Mouse (Mus musculus) kidney, postnatal 10 days (tissue): Measurements from ENCODE around the gene Nfasc.
A peak's percentile ranks its signal among the peaks of the same experiment; 100 is the strongest.

Experiments
- DNase-seq: peaks from one replicate; pipeline ENCODE4 v3.0.0; 2021; ENCODE audit warnings: mixed read lengths

The Nfasc gene

DNA sequence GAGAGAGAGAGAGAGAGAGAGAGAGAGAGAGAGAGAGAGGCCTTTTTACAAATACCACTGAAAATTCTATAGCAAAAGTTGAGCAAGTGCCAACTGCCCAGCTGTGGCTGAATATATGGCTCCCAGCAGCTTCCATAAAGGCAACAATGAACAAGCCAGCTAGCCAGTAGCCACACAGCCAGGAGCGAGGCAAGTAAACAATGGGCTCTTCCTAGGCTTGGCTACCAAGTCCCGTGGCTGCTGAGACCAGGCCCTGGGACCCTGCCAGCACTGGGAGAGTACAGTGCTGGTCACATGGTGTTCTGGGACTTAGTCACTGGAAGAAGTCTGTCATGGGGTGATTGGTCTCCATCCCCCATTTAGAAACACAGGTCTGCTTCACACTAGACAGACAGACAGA, 14.0 kb downstream of the Nfasc start:
- DNase-seq: no peak

GRCm38 (mm10) chr1:132722362-132722761, 19.2 kb downstream of the Nfasc start:
- no peak for DNase-seq

DNA sequence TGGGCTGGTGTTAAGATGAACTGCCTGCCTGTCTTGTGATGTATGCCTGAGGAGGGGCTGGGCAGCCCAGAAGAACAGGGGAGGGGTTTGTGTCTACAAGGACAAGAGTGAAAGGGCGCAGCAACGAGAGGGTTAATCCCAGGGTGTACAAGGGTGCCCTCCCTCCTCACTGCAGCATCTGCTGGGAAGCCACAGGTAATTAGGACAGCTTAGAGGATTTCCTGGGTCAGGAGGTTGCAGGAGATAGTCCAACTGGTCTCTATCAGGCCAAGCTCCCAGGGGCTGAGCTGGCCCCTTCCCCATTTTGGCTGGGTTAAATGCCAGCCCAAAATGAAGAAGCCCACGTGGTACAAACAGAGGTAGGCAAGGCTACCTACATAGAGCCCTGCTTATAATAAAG, 20.3 kb downstream of the Nfasc start:
- DNase-seq: no peak

- DNase-seq: no peak
These were observed 23.4 kb downstream of the Nfasc start for GRCm38 (mm10) chr1:132718225-132718624.

DNA sequence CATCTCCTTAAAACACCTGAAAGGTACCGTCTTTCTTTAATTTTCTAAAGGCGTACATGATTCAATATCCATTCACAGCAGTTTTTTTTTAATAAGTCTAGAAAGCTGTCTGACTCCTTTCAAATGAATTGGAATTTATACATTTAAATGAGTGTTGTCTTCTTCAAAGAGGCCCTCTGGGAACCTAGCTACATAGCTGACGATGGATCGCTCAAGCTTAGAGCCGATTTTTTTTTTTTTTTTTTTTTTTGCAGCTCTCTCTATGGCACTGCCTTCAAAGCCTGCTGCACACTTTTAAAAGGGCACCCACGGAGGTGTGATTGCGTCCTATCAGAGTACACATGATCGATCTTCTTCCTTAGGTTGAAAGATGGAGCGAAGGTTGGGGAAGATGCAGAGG, 26.6 kb downstream of the Nfasc start:
- no peak for DNase-seq

DNA sequence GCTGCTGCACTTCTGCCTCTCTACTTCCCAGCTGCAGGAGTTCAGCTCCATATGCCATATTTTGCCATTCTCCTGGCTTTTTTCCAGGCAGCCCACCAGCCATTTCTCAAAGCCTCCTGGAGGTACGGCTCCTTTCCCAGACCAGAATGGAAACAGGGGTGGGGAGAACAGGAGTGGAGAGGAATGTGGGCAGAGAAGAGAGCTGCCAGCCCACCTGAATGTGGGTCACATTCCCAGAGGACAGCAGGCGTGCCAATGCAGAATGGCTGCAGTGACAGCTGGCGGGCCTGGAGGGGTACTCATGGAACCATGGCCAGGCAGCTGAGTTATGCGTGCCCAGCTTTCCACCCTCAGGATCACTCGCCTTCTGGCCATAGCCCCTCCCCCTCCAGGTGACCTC, 32.2 kb downstream of the Nfasc start:
- DNase-seq: no peak

DNA sequence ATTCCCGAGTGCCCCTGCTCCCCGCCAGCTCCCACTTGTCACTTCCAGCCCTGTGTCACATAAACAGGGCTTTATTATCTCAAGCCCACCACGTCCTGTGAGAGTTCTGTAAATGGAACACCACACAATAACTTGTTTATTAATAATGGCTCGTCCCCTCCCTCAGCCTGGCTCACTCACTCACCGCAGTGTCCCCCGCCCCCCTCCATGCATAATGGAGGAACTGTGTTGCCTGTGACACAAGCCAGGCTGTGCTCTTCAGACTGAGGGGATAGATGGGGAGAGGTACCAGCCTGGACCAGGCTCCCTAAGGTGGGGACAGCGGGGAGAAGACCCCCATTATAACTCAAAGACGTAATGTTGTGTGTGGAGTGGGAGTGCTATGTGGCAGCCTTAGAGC, 34.3 kb downstream of the Nfasc start:
- DNase-seq: no peak

DNA sequence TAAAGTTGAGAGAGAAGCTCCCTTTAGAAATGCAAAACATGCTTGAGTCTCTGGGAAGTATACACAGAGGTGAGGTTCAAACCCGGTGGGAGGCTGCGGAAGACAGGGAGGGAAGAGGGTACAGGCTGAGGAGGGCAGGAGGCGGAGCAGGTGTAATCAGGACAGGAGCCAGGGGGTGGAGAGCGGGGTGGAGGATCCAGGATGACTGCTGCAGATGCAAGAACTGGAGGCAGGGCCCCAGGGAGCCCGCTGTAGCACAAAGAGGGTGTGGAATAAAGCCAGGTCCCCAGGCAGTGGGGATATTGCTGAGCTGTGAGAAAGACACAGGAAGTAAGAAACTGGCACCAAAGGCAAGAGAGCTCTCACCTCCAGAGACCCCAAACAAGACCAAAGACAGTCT, 38.1 kb downstream of the Nfasc start:
- DNase-seq: no peak

- DNase-seq: no peak
These were observed 44.7 kb downstream of the Nfasc start for GRCm38 (mm10) chr1:132696926-132697325.

DNA sequence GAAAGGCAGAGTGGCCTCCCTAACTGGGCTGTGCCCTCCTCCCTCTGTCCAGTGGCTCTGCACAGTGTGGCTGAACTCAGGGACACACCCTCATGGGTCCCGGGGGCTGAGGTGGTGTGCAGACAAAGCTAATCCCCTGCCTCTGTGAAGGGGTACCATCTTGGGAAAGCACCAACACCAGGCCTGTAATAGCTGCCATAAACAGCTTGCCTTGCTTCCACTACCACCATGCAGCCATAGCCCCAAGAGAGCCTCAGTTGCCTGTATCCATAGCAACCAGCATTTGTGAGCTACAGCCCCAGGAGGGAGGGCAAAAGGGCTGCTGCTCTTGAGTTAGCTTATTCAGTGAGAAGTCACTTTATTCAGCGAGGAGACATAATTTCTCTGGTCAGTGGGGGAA, 45.4 kb downstream of the Nfasc start:
- no peak for DNase-seq

DNA sequence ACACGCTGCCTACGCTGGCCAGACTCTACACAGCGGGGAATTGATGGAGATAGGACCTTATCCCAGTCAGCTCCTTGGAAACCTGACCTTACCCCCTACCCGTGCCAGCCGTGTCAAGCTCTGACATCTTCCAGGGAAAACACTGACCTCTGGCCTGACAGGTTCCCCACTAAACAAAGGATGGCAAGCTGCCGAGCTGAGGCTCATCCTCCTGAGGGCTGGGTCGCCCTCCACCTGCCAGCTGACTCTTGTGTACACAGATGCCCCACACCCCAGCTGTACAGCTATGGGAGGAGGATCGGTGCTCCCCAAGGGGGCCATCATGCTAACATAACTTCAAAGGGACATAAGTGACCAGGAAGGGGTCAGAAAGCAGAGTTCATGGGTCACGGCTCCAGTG, 47.6 kb downstream of the Nfasc start:
- DNase-seq: no peak

DNA sequence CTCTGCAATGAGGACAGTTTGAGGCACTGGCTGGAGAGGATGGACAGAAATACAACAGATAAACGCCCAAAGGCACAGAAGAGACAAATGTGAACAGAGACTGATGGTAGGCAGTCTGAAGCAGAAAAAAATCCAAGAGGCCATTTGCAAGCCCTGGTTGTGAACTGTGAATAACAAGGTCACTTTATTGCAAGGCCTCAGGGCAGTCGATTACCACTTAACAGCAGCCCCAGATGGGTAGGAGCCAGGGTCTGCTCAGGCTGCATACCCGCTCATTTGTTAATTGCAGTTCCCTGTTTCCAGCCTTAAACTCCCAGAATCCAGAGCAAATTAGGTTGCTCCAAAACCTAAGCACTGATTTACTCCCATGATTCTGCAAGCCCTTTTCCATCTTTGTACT, 52.4 kb downstream of the Nfasc start:
- no peak for DNase-seq

- no peak for DNase-seq
These were observed 62.7 kb downstream of the Nfasc start for GRCm38 (mm10) chr1:132678935-132679334.

DNA sequence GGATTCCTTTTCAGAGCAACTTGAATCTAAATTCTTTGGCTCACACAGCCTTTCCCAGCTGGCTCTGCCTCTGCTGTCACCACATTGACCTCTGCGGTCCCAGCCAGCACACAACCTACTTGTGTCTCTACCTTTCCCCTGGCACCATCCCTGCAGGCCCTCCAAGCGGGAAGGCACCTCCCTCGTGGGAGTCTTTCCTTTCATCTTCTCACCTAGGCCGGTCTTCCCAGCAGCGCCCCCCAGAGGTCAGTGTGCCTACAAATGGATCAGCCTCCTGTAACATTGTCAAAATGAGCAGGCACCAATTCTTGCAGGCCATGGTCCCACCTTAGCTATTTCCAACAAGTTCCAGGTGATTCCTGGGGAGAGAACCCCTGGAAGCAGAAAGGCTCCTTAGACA, 63.5 kb downstream of the Nfasc start:
- DNase-seq: peak; percentile 13

- DNase-seq: no peak
These were observed 68.9 kb downstream of the Nfasc start for GRCm38 (mm10) chr1:132672704-132673103.

- DNase-seq: peak; percentile 83
These were observed 72.4 kb downstream of the Nfasc start for GRCm38 (mm10) chr1:132669200-132669599.

DNA sequence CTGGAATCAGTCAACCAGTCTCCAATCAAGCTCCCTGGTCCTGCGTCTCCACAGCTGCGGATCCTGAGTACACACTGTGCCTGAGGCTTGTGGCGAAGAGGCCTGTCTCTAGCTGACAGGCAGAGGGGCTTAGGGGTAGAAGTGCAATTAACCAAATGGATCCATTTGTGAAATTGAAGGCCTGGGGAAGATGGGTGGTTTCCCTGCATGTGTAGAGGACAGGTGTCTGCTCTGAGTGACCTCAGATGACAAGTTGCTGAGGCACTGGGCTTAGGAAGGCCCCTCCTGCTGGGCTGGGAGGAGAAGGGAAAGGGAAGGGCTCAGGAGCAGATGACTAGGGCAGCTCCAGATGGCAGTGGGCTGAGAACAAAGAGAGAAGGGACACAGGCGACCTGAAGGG, 81.2 kb downstream of the Nfasc start:
- DNase-seq: no peak

DNA sequence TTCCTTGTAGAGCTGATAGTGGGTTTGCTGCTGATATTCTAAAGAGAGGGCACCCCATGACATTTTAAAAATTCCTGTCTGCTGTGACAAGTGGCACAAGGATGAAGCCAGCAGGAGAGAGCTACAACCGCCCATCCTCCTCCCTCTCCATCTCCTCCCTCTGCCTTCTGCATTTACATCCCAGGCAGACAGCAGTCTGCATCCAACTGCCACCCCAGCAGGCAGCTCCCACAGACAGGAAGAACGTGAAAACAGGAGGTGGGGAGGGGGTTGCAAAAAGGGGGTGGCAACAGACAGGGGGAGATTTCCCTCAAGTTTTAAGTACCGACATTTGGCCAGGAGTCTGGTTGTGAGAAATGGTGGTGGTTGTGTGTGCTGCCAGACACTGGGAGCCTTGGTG, 82.0 kb downstream of the Nfasc start:
- DNase-seq: no peak

GRCm38 (mm10) chr1:132655611-132656010, 86.0 kb downstream of the Nfasc start:
- no peak for DNase-seq

DNA sequence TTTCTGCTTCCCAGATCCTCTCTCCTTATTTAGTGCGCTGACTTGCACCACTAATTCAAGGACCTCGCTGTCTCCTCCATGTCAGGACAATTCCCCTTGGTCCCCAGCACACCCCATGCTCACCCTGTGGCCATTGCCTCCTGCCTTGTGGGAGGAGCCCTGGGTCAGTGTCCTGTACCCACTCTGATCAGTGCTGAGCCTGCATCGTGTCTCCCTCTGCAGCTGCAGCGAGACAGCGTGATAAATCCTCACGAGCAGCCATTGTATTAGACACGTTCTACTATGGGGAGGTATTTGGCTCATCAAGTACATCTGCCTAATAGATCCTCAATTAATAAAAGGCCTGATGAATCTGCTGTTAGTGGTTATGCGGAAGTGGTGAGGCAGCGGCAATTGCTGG, 86.8 kb downstream of the Nfasc start:
- DNase-seq: no peak

DNA sequence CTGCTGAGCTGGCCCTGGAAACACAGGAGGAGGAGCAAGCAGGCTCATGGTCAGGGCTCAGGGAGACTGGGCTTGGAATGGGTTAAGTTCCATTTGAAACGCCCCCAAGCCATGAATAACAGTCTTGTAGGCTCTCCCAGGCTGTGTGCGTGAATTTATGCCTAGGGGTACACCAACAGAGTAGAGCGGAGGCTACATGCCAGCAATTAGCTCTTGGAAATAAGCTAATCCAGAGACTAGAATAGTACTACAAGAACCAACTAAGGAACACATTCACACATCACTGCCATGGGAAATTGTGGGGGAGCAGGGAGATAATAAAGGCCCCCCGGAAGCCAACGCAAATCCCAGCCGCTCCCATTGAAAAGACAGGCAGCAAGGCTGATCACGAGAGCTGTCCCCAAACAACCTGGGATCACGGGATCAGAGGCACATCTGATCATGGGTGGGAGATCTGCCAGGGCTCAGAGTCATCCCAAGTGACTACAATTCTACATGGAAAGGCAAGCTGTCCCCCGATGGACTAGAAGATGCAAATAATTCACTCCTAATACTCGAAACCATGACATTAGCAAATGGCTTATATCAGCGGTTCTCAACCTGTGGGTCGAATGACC, 87.6 kb downstream of the Nfasc start:
- DNase-seq: no peak

GRCm38 (mm10) chr1:132653161-132653560, 88.4 kb downstream of the Nfasc start:
- no peak for DNase-seq

DNA sequence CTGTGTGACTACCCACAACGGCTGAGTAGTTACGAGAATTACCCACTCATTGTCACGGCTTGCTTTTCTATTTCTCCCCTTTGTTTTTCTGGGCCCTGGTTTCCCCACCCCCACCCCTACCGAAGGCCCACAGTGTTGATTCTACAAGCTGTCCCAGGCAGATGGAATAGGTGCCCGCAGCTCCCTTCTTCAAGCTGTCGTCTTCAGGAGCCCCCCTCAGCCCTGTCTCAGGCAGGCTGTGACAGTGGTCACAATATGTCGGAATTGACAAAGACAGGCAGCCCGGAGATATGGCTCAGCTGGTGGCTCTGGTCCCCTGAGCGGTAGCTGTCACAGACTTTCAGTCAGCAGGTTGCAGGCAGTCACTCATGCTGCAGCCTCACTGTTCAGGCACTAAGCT, 90.9 kb downstream of the Nfasc start:
- no peak for DNase-seq

DNA sequence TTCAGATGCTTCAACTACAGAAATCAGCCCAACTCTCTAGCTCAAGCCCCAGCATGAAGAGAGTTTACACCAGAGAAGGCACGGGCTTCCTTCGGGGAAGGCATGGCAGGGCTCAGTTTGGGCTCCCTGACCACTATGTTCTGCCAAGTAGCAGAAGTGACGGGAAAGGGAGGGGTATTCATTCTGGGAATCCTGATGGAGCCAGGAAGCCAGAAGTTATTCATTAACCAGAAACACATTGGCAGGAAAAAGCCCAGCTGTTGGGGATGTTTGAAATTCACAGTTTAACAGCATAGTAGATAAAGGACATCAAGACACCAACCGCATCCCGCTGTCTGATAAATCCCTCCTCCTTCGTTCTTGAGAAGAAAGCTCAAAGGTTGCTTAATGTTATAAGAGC, 93.6 kb downstream of the Nfasc start:
- no peak for DNase-seq

DNA sequence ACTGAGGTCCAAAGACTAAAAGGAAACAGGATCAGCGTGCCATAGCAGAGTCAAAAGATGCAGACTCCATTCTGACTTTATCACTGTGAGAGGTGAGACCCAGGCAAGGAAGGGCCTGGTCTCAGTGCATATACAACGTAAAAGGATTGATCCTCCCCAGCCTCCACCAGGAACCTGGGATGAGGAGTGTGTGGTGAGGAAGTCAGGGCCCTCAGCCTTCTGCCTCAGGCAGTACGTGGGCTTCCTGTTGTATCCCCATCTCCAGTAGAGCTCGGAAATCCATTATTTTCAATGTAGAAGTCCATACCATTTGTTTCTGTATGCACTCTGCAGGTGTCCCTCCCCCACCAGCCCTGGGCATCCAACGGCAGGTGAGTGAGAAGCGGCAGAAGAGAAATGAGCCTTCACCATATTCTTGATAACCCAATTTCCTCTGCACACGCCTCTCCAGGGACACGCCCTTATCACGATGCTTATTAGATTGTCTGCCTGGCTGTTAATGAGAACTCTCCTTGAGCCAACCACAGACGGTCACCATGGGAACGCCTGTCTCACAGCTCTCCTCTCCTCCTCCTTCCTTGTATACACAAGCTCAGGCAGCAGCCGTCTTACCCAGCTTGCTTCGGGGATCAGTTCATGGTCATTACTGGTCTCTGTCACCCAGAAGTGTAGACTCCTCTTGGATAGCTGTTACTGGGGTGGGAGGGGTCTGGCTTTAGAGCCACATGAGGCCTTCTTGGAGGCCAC, 100.4 kb downstream of the Nfasc start:
- no peak for DNase-seq
